In genomic region chr13:49381230-49381629, GRCm38 (mm10) we compare ENCODE assay signal across 8 mouse cellular contexts. TPM values are rescaled to one million over a fixed set of nuclear protein-coding genes. Genes with fewer than 3 reads are reported as not detected.
DNase-seq lines count a peak whose midpoint lies in the region; ATAC-seq and TF ChIP-seq lines count a peak whose summit lies in the region.

No protein-coding gene starts in this region.

- no peak for TF ChIP-seq EP300 in liver, postnatal 0 days (IDR thresholded peaks at IDR 0.05; ENCODE audit: low read depth)

- no peak overlapping the region for H3K4me3 ChIP-seq in brown adipose tissue, adult 24 weeks (ENCODE audit: insufficient read depth, low read depth, low read length)
- no peak overlapping the region for H3K4me3 ChIP-seq in forebrain, embryonic 11.5 days (ENCODE audit: low read depth, low read length)
- H3K4me3 ChIP-seq in liver, postnatal 0 days (ENCODE audit: low read depth, low read length) = no peak overlapping the region
- no peak overlapping the region for H3K4me3 ChIP-seq in neural tube, embryonic 14.5 days (ENCODE audit: low read depth, low read length)
- H3K4me3 ChIP-seq in testis, adult 2 months (ENCODE audit: control insufficient read depth, low read depth, low read length) = no peak overlapping the region

- peak; percentile 98 for TF ChIP-seq CTCF in liver, postnatal 0 days (IDR thresholded peaks at IDR 0.05; ENCODE audit: low read depth)
- peak; percentile 85; the same call in 1 of the 2 replicates for TF ChIP-seq CTCF in testis, adult 2 months (IDR thresholded peaks at IDR 0.05; ENCODE audit: control insufficient read depth, insufficient read depth, insufficient replicate concordance, low read depth, low read length)

- no peak; the same call in 1 of the 2 replicates for ATAC-seq in forebrain, embryonic 11.5 days (replicated peaks; ENCODE audit: low FRiP score)
- peak; percentile 67 for ATAC-seq in liver, postnatal 0 days
- peak; percentile 68 for ATAC-seq in neural tube, embryonic 14.5 days (ENCODE audit: low read depth)

- H3K27ac ChIP-seq in brown adipose tissue, adult 24 weeks (replicated peaks; ENCODE audit: low read depth, low read length) = peak overlapping the region; percentile 50
- no peak overlapping the region for H3K27ac ChIP-seq in forebrain, embryonic 11.5 days (ENCODE audit: low read depth, low read length)
- H3K27ac ChIP-seq in liver, postnatal 0 days (ENCODE audit: low read depth) = no peak overlapping the region
- H3K27ac ChIP-seq in neural tube, embryonic 14.5 days (ENCODE audit: low read depth, low read length) = no peak overlapping the region
- no peak overlapping the region for H3K27ac ChIP-seq in testis, adult 2 months (ENCODE audit: control insufficient read depth, insufficient read depth, low read depth, low read length)

- intact Hi-C loops in heart, postnatal 10 days (cut with DNase I) = loop anchor here (1.0 to 10.0 kb wide), 4 partner anchors 42 to 266 kb away; partner anchors contain the start of gene Card19

- no peak overlapping the region for H3K4me2 ChIP-seq in forebrain, embryonic 11.5 days (ENCODE audit: low read depth, low read length, severe bottlenecking)
- no peak overlapping the region for H3K4me2 ChIP-seq in liver, postnatal 0 days (ENCODE audit: low read depth, low read length)
- H3K4me2 ChIP-seq in neural tube, embryonic 14.5 days (ENCODE audit: low read depth, low read length) = no peak overlapping the region

- no peaks in the 10 kb centered on the region for H3K27me3 ChIP-seq in forebrain, embryonic 11.5 days (ENCODE audit: control insufficient read depth, insufficient read depth, low read length)
- no peaks in the 10 kb centered on the region for H3K27me3 ChIP-seq in liver, postnatal 0 days (ENCODE audit: insufficient read depth, low read length)
- H3K27me3 ChIP-seq in neural tube, embryonic 14.5 days (ENCODE audit: control insufficient read depth, insufficient read depth, low read length) = no peaks in the 10 kb centered on the region
- H3K27me3 ChIP-seq in testis, adult 2 months (ENCODE audit: control insufficient read depth, insufficient read depth, low read length) = no peaks in the 10 kb centered on the region

- no peak overlapping the region for H3K9ac ChIP-seq in forebrain, embryonic 11.5 days (ENCODE audit: low read length)
- no peak overlapping the region for H3K9ac ChIP-seq in liver, postnatal 0 days (replicated peaks)
- no peak overlapping the region for H3K9ac ChIP-seq in neural tube, embryonic 14.5 days (replicated peaks; ENCODE audit: low read depth, low read length)

- H3K36me3 ChIP-seq in forebrain, embryonic 11.5 days (ENCODE audit: control insufficient read depth, insufficient read depth, low read length) = peaks cover 19% of the 10 kb centered on the region
- peaks cover 67% of the 10 kb centered on the region for H3K36me3 ChIP-seq in liver, postnatal 0 days (replicated peaks; ENCODE audit: insufficient read depth, low read length)
- H3K36me3 ChIP-seq in neural tube, embryonic 14.5 days (ENCODE audit: control insufficient read depth, insufficient read depth, low read length) = peaks cover 74% of the 10 kb centered on the region
- no peaks in the 10 kb centered on the region; the same call in 1 of the 2 replicates for H3K36me3 ChIP-seq in testis, adult 2 months (ENCODE audit: control insufficient read depth, insufficient read depth, low read length)

- TF ChIP-seq POLR2A in testis, adult 2 months (IDR thresholded peaks at IDR 0.05; ENCODE audit: control insufficient read depth, low read depth, low read length) = no peak

- 33% methylated on average over 3 of the region's 3 CpGs for WGBS in forebrain, embryonic 11.5 days
- WGBS in liver, postnatal 0 days (ENCODE audit: insufficient replicate concordance) = 26% methylated on average over 3 of the region's 3 CpGs
- WGBS in neural tube, embryonic 14.5 days = 33% methylated on average over 3 of the region's 3 CpGs

- H3K4me1 ChIP-seq in brown adipose tissue, adult 24 weeks (ENCODE audit: control insufficient read depth, insufficient read depth, insufficient read length, low read length) = peaks cover 6% of the 10 kb centered on the region
- H3K4me1 ChIP-seq in forebrain, embryonic 11.5 days (replicated peaks; ENCODE audit: control insufficient read depth, insufficient read depth, low read length) = no peaks in the 10 kb centered on the region
- 0 out of 2 replicates have a peak, but pooled peaks cover 4% of the 10 kb centered on the region for H3K4me1 ChIP-seq in liver, postnatal 0 days (ENCODE audit: insufficient read depth)
- no peaks in the 10 kb centered on the region for H3K4me1 ChIP-seq in neural tube, embryonic 14.5 days (ENCODE audit: control insufficient read depth, insufficient read depth, low read length)
- H3K4me1 ChIP-seq in testis, adult 2 months (ENCODE audit: control insufficient read depth, insufficient read depth, low read length) = no peaks in the 10 kb centered on the region

- H3K9me3 ChIP-seq in forebrain, embryonic 11.5 days (ENCODE audit: control insufficient read depth, low read length) = no peaks in the 10 kb centered on the region
- H3K9me3 ChIP-seq in liver, postnatal 0 days (ENCODE audit: low read length) = no peaks in the 10 kb centered on the region
- no peaks in the 10 kb centered on the region for H3K9me3 ChIP-seq in neural tube, embryonic 14.5 days (ENCODE audit: control insufficient read depth, low read length)

- DNase-seq in CD8-positive naive resting alpha-beta T cell, adult 2 months (ENCODE audit: low read depth in 2 of 2, low spot score in 2 of 2) = peak; percentile 69 to 80
- DNase-seq in forebrain, embryonic 11.5 days (ENCODE audit: low spot score) = peak; percentile 83
- DNase-seq in heart, postnatal 10 days = peak; percentile 92 to 96
- DNase-seq in kidney, postnatal 4 days = peak; percentile 93 to 95
- DNase-seq in liver, postnatal 0 days = peak; percentile 89

RNA-seq across cellular contexts. Expression of gene Ippk, which starts 39.8 kb away (rescaled TPM):
- 4.4 and 5.9 TPM in 2 replicates for polyA plus RNA-seq in brown adipose tissue, adult 24 weeks (2012; ENCODE audit: insufficient read depth, insufficient read length, missing spikeins)
- polyA plus RNA-seq in forebrain, embryonic 11.5 days (2014; fragmentation: Nextera tagmentation; extraction: Ambion mirVana) = 16.6 and 16.9 TPM in 2 replicates
- 1 to 10 TPM; 8.3 to 9.1 TPM for total RNA-seq in heart, postnatal 10 days (2021)
- 5.9 and 6.0 TPM in 2 replicates for polyA plus RNA-seq in liver, postnatal 0 days (2015; fragmentation: Nextera tagmentation; extraction: Ambion mirVana)
- polyA plus RNA-seq in neural tube, embryonic 14.5 days (2014; fragmentation: Nextera tagmentation; extraction: Ambion mirVana) = 14.8 and 15.8 TPM in 2 replicates
- 11.6 and 12.2 TPM in 2 replicates for polyA plus RNA-seq in testis, adult 2 months (2012; rRNA removed)

RNA-seq across cellular contexts. Expression of gene Bicd2, which starts 39.8 kb away (rescaled TPM):
- polyA plus RNA-seq in brown adipose tissue, adult 24 weeks (2012; ENCODE audit: insufficient read depth, insufficient read length, missing spikeins) = 34.0 and 37.1 TPM in 2 replicates
- polyA plus RNA-seq in forebrain, embryonic 11.5 days (2014; fragmentation: Nextera tagmentation; extraction: Ambion mirVana) = 35.7 and 38.5 TPM in 2 replicates
- total RNA-seq in heart, postnatal 10 days (2021) = 10 to 100 TPM; 74.6 to 83.6 TPM
- polyA plus RNA-seq in liver, postnatal 0 days (2015; fragmentation: Nextera tagmentation; extraction: Ambion mirVana) = 4.9 and 5.8 TPM in 2 replicates
- 27.6 and 38.6 TPM in 2 replicates for polyA plus RNA-seq in neural tube, embryonic 14.5 days (2014; fragmentation: Nextera tagmentation; extraction: Ambion mirVana)
- polyA plus RNA-seq in testis, adult 2 months (2012; rRNA removed) = 42.8 and 44.7 TPM in 2 replicates
